Mouse (Mus musculus): Measurements from ENCODE around the gene Gtf2f2. TPM values are rescaled to one million over a fixed set of nuclear protein-coding genes. Genes with fewer than 3 reads are reported as not detected.

Gene Gtf2f2
- polyA plus RNA-seq, 1 experiment from 2014 or later, result 29.8 TPM

GRCm38 (mm10) chr14:75859619-75860018 is 151.0 kb downstream of the Gtf2f2 start:
- H3K36me3 ChIP-seq (ENCODE audit: control insufficient read depth, insufficient read depth, low read length), result 0 out of 2 replicates have a peak, but pooled peaks cover 2% of the 10 kb centered on the region
- H3K4me2 ChIP-seq (ENCODE audit: low read depth, low read length), result no peak overlapping the region
- 89% methylated on average over 2 of the region's 2 CpGs for WGBS
- no peak for DNase-seq (ENCODE audit: low spot score)
- H3K4me1 ChIP-seq (ENCODE audit: control insufficient read depth, insufficient read depth, low read length), result peaks cover 7% of the 10 kb centered on the region
- H3K4me3 ChIP-seq (ENCODE audit: low read depth, low read length), result no peak overlapping the region
- H3K27ac ChIP-seq (replicated peaks; ENCODE audit: low read depth, low read length), result no peak overlapping the region
- H3K9ac ChIP-seq (ENCODE audit: low read depth, low read length), result no peak overlapping the region
- no peaks in the 10 kb centered on the region for H3K27me3 ChIP-seq (replicated peaks; ENCODE audit: control insufficient read depth, insufficient read depth, low read length)
- 0 out of 2 replicates have a peak, but pooled peaks cover 5% of the 10 kb centered on the region for H3K9me3 ChIP-seq (ENCODE audit: control insufficient read depth, low read length)
- ATAC-seq (ENCODE audit: low read depth), result no peak

DNA sequence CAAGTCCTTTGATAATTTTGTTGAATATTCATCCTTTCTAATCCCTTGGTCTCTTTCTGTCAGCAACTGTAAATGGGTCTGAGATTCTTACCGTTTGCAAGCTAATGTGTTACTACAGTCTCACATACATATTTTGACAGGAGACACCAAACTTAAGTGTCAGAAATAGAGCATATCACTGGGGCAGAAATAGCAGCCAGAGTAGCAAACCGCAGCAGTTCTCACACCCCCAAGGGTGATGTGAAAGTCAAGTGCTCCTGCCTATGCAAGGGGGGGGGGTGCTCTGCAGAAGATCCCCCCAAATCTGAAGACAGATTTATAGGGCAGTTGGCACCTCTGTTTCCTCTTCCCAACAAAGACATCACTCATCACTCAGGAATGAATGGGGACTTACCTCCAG is 152.5 kb downstream of the Gtf2f2 start:
- H3K9ac ChIP-seq (ENCODE audit: low read depth, low read length), result no peak overlapping the region
- DNase-seq (ENCODE audit: low spot score), result no peak
- 54% methylated on average over 2 of the region's 2 CpGs for WGBS

GRCm38 (mm10) chr14:75855263-75855992 is 155.2 kb downstream of the Gtf2f2 start:
- no peaks in the 10 kb centered on the region for H3K9me3 ChIP-seq (ENCODE audit: control insufficient read depth, low read length)
- H3K9ac ChIP-seq (ENCODE audit: low read depth, low read length), result no peak overlapping the region
- H3K36me3 ChIP-seq (ENCODE audit: control insufficient read depth, insufficient read depth, low read length), result peaks cover 14% of the 10 kb centered on the region; the same call in 1 of the 2 replicates
- H3K4me1 ChIP-seq (ENCODE audit: control insufficient read depth, insufficient read depth, low read length), result no peaks in the 10 kb centered on the region
- no peak overlapping the region for H3K4me3 ChIP-seq (ENCODE audit: low read depth, low read length)
- H3K27me3 ChIP-seq (replicated peaks; ENCODE audit: control insufficient read depth, insufficient read depth, low read length), result no peaks in the 10 kb centered on the region
- 44% methylated on average over 16 of the region's 17 CpGs for WGBS
- DNase-seq (ENCODE audit: low spot score), result peak; percentile 73
- H3K27ac ChIP-seq (replicated peaks; ENCODE audit: low read depth, low read length), result no peak overlapping the region
- peak; percentile 83 for ATAC-seq (ENCODE audit: low read depth)
- H3K4me2 ChIP-seq (ENCODE audit: low read depth, low read length), result no peak overlapping the region

More for the DNA sequence above, 152.5 kb downstream of the Gtf2f2 start:
- H3K4me3 ChIP-seq (ENCODE audit: low read depth, low read length), result no peak overlapping the region
- no peak overlapping the region for H3K27ac ChIP-seq (replicated peaks; ENCODE audit: low read depth, low read length)
- 0 out of 2 replicates have a peak, but pooled peaks cover 5% of the 10 kb centered on the region for H3K9me3 ChIP-seq (ENCODE audit: control insufficient read depth, low read length)
- H3K36me3 ChIP-seq (ENCODE audit: control insufficient read depth, insufficient read depth, low read length), result 0 out of 2 replicates have a peak, but pooled peaks cover 2% of the 10 kb centered on the region
- no peak for ATAC-seq (ENCODE audit: low read depth)
- no peaks in the 10 kb centered on the region for H3K27me3 ChIP-seq (replicated peaks; ENCODE audit: control insufficient read depth, insufficient read depth, low read length)
- H3K4me2 ChIP-seq (ENCODE audit: low read depth, low read length), result no peak overlapping the region
- H3K4me1 ChIP-seq (ENCODE audit: control insufficient read depth, insufficient read depth, low read length), result no peaks in the 10 kb centered on the region

- no peaks in the 10 kb centered on the region for H3K27me3 ChIP-seq (replicated peaks; ENCODE audit: control insufficient read depth, insufficient read depth, low read length)
- H3K36me3 ChIP-seq (ENCODE audit: control insufficient read depth, insufficient read depth, low read length), result peaks cover 48% of the 10 kb centered on the region
- no peak overlapping the region for H3K4me3 ChIP-seq (ENCODE audit: low read depth, low read length)
- no peak for ATAC-seq (ENCODE audit: low read depth)
- 89% methylated on average over 5 of the region's 5 CpGs for WGBS
- no peak overlapping the region for H3K4me2 ChIP-seq (ENCODE audit: low read depth, low read length)
- DNase-seq (ENCODE audit: low spot score), result no peak
- H3K9me3 ChIP-seq (ENCODE audit: control insufficient read depth, low read length), result no peaks in the 10 kb centered on the region
- 0 out of 2 replicates have a peak, but pooled peaks cover under 1% of the 10 kb centered on the region for H3K4me1 ChIP-seq (ENCODE audit: control insufficient read depth, insufficient read depth, low read length)
- H3K9ac ChIP-seq (ENCODE audit: low read depth, low read length), result no peak overlapping the region
- H3K27ac ChIP-seq (replicated peaks; ENCODE audit: low read depth, low read length), result no peak overlapping the region
These were observed 158.6 kb downstream of the Gtf2f2 start for GRCm38 (mm10) chr14:75852016-75852415.

DNA sequence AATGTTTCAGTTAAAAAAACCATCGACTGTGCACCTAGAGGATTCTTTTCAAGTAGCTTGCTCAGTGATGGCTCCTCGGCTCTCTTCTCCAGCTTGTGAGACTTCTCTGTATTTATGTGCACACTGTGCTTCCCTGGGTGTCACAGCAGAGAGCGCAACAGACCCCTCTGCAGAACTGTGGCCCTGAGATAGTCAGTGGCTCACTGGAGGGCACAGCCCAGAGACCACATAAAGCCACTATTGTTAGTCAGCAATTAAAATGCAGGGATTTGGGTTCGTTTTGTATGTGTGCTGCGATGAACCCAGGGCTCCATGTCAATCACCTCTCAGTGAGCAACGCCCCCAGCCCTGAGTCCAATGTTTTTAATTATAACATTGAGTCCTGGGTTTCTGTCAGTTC is 159.8 kb downstream of the Gtf2f2 start:
- WGBS, result 42% methylated on average over 6 of the region's 6 CpGs
- no peak overlapping the region for H3K4me2 ChIP-seq (ENCODE audit: low read depth, low read length)
- DNase-seq (ENCODE audit: low spot score) (no peak), ATAC-seq (ENCODE audit: low read depth) (no peak)
- no peaks in the 10 kb centered on the region for H3K9me3 ChIP-seq (ENCODE audit: control insufficient read depth, low read length)
- peaks cover 57% of the 10 kb centered on the region for H3K36me3 ChIP-seq (ENCODE audit: control insufficient read depth, insufficient read depth, low read length)
- no peak overlapping the region for H3K9ac ChIP-seq (ENCODE audit: low read depth, low read length)
- H3K27ac ChIP-seq (replicated peaks; ENCODE audit: low read depth, low read length), result no peak overlapping the region
- H3K4me3 ChIP-seq (ENCODE audit: low read depth, low read length), result no peak overlapping the region
- H3K4me1 ChIP-seq (ENCODE audit: control insufficient read depth, insufficient read depth, low read length), result peaks cover 6% of the 10 kb centered on the region; the same call in 1 of the 2 replicates
- H3K27me3 ChIP-seq (replicated peaks; ENCODE audit: control insufficient read depth, insufficient read depth, low read length), result no peaks in the 10 kb centered on the region

DNA sequence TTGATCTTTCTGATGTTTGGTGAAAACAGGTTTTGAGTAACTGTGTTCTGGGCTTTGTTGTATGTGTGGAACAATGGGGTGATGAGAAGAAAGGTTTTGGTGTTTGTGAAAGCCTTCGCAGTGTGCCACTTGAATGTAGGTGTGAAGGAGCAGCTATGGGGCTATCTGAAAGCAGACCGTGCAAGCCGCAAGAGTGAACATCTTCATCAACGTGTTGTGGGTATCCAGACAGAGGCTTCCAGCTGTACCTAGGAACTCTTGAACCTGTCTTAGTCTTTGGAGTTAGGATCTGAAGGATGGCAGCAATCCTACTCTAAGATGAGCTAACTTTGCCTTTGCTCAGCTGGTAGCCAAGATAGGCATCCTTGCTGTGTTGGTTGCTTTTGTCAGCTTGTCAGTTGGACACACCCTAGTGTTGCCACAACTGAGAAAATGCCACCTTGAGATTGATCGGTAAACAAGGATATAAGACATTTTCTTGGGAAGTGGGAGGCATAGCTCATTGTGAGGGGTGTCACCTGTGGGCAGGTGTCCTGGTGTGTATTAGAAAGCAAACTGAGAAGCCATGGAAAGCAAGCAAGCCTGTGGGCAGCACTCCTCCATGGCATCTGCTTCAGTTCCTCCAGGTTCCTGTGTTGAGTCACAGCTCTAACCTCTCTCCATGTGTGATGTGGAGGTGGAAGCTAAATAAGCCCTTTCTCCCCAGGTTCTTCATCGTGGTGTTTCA is 160.7 kb downstream of the Gtf2f2 start:
- no peak overlapping the region for H3K4me3 ChIP-seq (ENCODE audit: low read depth, low read length)
- peaks cover 6% of the 10 kb centered on the region; the same call in 1 of the 2 replicates for H3K4me1 ChIP-seq (ENCODE audit: control insufficient read depth, insufficient read depth, low read length)
- no peak overlapping the region for H3K9ac ChIP-seq (ENCODE audit: low read depth, low read length)
- no peaks in the 10 kb centered on the region for H3K9me3 ChIP-seq (ENCODE audit: control insufficient read depth, low read length)
- H3K27ac ChIP-seq (replicated peaks; ENCODE audit: low read depth, low read length), result no peak overlapping the region
- H3K36me3 ChIP-seq (ENCODE audit: control insufficient read depth, insufficient read depth, low read length), result peaks cover 57% of the 10 kb centered on the region
- ATAC-seq (ENCODE audit: low read depth) (no peak), DNase-seq (ENCODE audit: low spot score) (no peak)
- H3K27me3 ChIP-seq (replicated peaks; ENCODE audit: control insufficient read depth, insufficient read depth, low read length), result no peaks in the 10 kb centered on the region
- H3K4me2 ChIP-seq (ENCODE audit: low read depth, low read length), result no peak overlapping the region
- WGBS, result 80% methylated on average over 6 of the region's 6 CpGs

DNA sequence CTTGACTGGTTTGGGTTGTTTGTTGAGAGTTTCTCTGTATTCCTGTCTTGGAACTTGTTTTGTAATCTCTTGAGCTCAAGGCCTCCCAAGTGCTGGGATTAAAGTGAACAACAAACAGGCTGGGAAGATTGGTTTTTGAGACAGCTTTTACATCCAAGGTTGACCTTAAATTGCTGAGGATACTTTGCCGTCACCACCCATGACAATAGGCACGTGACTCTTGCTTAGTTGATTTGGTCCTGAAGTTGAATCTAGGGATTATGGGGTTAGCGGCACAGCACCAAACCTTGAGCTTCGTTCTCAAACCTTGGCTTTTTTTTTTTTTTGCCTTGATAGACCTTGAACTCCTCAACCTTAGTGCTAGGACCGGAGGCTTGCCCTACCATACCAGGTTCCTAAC is 161.4 kb downstream of the Gtf2f2 start:
- H3K36me3 ChIP-seq (ENCODE audit: control insufficient read depth, insufficient read depth, low read length), result peaks cover 57% of the 10 kb centered on the region
- WGBS, result 75% methylated on average over 5 of the region's 5 CpGs
- DNase-seq (ENCODE audit: low spot score) (no peak), ATAC-seq (ENCODE audit: low read depth) (no peak)
- no peak overlapping the region for H3K27ac ChIP-seq (replicated peaks; ENCODE audit: low read depth, low read length)
- peaks cover 6% of the 10 kb centered on the region; the same call in 1 of the 2 replicates for H3K4me1 ChIP-seq (ENCODE audit: control insufficient read depth, insufficient read depth, low read length)
- no peaks in the 10 kb centered on the region for H3K27me3 ChIP-seq (replicated peaks; ENCODE audit: control insufficient read depth, insufficient read depth, low read length)
- H3K4me2 ChIP-seq (ENCODE audit: low read depth, low read length), result no peak overlapping the region
- H3K9ac ChIP-seq (ENCODE audit: low read depth, low read length), result no peak overlapping the region
- H3K4me3 ChIP-seq (ENCODE audit: low read depth, low read length), result no peak overlapping the region
- H3K9me3 ChIP-seq (ENCODE audit: control insufficient read depth, low read length), result no peaks in the 10 kb centered on the region

DNA sequence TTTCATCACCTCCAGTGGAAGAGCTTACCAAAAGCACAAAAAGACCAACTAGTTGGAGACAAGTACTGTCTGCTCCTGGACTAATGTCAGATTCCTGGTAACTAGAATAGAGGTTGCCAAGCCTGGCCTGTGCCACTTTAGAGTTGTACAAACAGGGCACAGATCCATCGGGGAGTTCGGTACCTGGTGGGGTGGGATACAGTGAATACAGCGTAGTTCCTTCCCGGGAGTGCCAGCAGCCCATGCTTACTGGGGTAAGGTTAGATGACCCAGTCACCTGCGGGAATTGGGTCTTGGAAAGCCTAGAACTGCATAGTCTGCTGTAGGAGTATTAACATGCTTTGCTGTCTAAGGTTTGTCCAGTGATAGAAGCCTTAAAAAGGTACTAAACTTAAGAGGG is 162.2 kb downstream of the Gtf2f2 start:
- H3K27me3 ChIP-seq (replicated peaks; ENCODE audit: control insufficient read depth, insufficient read depth, low read length), result no peaks in the 10 kb centered on the region
- H3K9ac ChIP-seq (ENCODE audit: low read depth, low read length), result no peak overlapping the region
- peaks cover 6% of the 10 kb centered on the region; the same call in 1 of the 2 replicates for H3K4me1 ChIP-seq (ENCODE audit: control insufficient read depth, insufficient read depth, low read length)
- DNase-seq (ENCODE audit: low spot score) (no peak), ATAC-seq (ENCODE audit: low read depth) (no peak)
- no peak overlapping the region for H3K4me2 ChIP-seq (ENCODE audit: low read depth, low read length)
- H3K4me3 ChIP-seq (ENCODE audit: low read depth, low read length), result no peak overlapping the region
- H3K9me3 ChIP-seq (ENCODE audit: control insufficient read depth, low read length), result no peaks in the 10 kb centered on the region
- H3K36me3 ChIP-seq (ENCODE audit: control insufficient read depth, insufficient read depth, low read length), result peaks cover 57% of the 10 kb centered on the region
- WGBS, result 90% methylated on average over 5 of the region's 5 CpGs
- no peak overlapping the region for H3K27ac ChIP-seq (replicated peaks; ENCODE audit: low read depth, low read length)

All from embryonic facial prominence, embryonic 14.5 days (tissue).